Mouse (Mus musculus) CH12.LX (cell line): Measurements from ENCODE around the gene Tns3. TPM values are rescaled to one million over a fixed set of nuclear protein-coding genes. Genes with fewer than 3 reads are reported as not detected.

ENCODE experiments used
- DNase-seq: peaks from one replicate; pipeline ENCODE4 v3.0.0-alpha.2; 2013; ENCODE audit errors: extremely low read depth
- H3K27ac ChIP-seq: 2 replicates; pipeline ENCODE4 v1.5.1; 2012; ENCODE audit warnings: low read depth, mild to moderate bottlenecking, control low read depth, moderate library complexity; ENCODE audit not compliant: insufficient read depth
- H3K27me3 ChIP-seq: replicated peaks from 2 replicates; pipeline ENCODE3; 2012; ENCODE audit warnings: inconsistent platforms
- H3K36me3 ChIP-seq, 2 experiments: replicated peaks in 1 of 2; 2 replicates each; pipeline versions ENCODE3 to v1.6.1; 2012; ENCODE audit warnings: inconsistent platforms in 1 of 2, low read length in 1 of 2, mild to moderate bottlenecking in 1 of 2, mixed read lengths in 1 of 2, moderate library complexity in 1 of 2; ENCODE audit not compliant: control insufficient read depth in 1 of 2, insufficient read depth in 1 of 2
- H3K4me1 ChIP-seq, 2 experiments: 2 replicates each; pipeline ENCODE4 v1.6.1; 2012; ENCODE audit warnings: inconsistent platforms in 1 of 2, moderate library complexity in 1 of 2; ENCODE audit not compliant: insufficient read depth in 2 of 2, control insufficient read depth in 1 of 2
- H3K4me2 ChIP-seq: 2 replicates; pipeline ENCODE4 v1.6.1; 2012; ENCODE audit warnings: low read depth, mild to moderate bottlenecking, control low read depth; ENCODE audit not compliant: poor library complexity, insufficient read depth, severe bottlenecking
- H3K4me3 ChIP-seq, 3 experiments: fragments of 150-350 bp in 1 of 3; sonication (generic) in 1 of 3; replicated peaks in 1 of 3; 2 replicates each; pipeline versions ENCODE3 to v1.5.1; 2011 to 2012; ENCODE audit warnings: low read depth in 2 of 3, low read length in 2 of 3, mild to moderate bottlenecking in 2 of 3, moderate library complexity in 2 of 3, control low read depth in 1 of 3, improper control_type of control experiment in 1 of 3, inconsistent platforms in 1 of 3, mixed read lengths in 1 of 3; ENCODE audit not compliant: poor library complexity in 1 of 3
- H3K79me2 ChIP-seq: replicated peaks from 2 replicates; pipeline ENCODE4 v1.6.1; 2012; ENCODE audit warnings: mild to moderate bottlenecking, moderate library complexity; ENCODE audit not compliant: control insufficient read depth, poor library complexity, insufficient read depth, severe bottlenecking; ENCODE audit errors: extremely low read depth
- H3K9ac ChIP-seq: 2 replicates; pipeline ENCODE4 v1.6.1; 2012; ENCODE audit warnings: low read depth, mild to moderate bottlenecking, control low read depth, moderate library complexity; ENCODE audit not compliant: insufficient read depth
- H3K9me3 ChIP-seq: replicated peaks from 2 replicates; pipeline ENCODE3; 2012; ENCODE audit warnings: low read length, inconsistent platforms, mixed read lengths
- BHLHE40 ChIP-seq: IDR thresholded peaks from 2 replicates; pipeline ENCODE4 v1.6.1; 2011; ENCODE audit warnings: mild to moderate bottlenecking, low read depth, low read length, improper control_type of control experiment
- CHD1 ChIP-seq: IDR thresholded peaks from 2 replicates; pipeline ENCODE4 v1.6.1; 2012; ENCODE audit warnings: low read depth, low read length, improper control_type of control experiment, inconsistent platforms
- CTCF ChIP-seq, 2 experiments: IDR thresholded peaks in 1 of 2; conservative IDR thresholded peaks in 1 of 2; 2 replicates each; pipeline ENCODE4 v1.5.1; 2011 to 2012; ENCODE audit warnings: low read depth in 2 of 2, low read length in 2 of 2, improper control_type of control experiment in 1 of 2, inconsistent platforms in 1 of 2, mild to moderate bottlenecking in 1 of 2, moderate library complexity in 1 of 2
- ETS1 ChIP-seq: conservative IDR thresholded peaks from 2 replicates; pipeline ENCODE4 v1.6.1; 2012; ENCODE audit warnings: low read depth, mild to moderate bottlenecking, inconsistent platforms, low read length, improper control_type of control experiment, moderate library complexity
- HCFC1 ChIP-seq: IDR thresholded peaks from 2 replicates; pipeline ENCODE4 v1.6.1; 2012; ENCODE audit warnings: low read depth, mild to moderate bottlenecking, inconsistent platforms, low read length, improper control_type of control experiment
- KAT2A ChIP-seq: IDR thresholded peaks from 2 replicates; pipeline ENCODE4 v1.6.1; 2012; ENCODE audit warnings: low read length, improper control_type of control experiment, inconsistent platforms; ENCODE audit not compliant: insufficient replicate concordance
- MAFK ChIP-seq: IDR thresholded peaks from 2 replicates; pipeline ENCODE4 v1.6.1; 2011; ENCODE audit warnings: low read length, improper control_type of control experiment; ENCODE audit not compliant: insufficient replicate concordance
- MYC ChIP-seq: IDR thresholded peaks from 2 replicates; pipeline ENCODE4 v1.6.1; 2011; ENCODE audit warnings: low read depth, mild to moderate bottlenecking, improper control_type of control experiment, low read length
- NRF1 ChIP-seq: IDR thresholded peaks from 2 replicates; pipeline ENCODE4 v1.6.1; 2014; ENCODE audit warnings: low read depth, mild to moderate bottlenecking, inconsistent platforms, low read length, improper control_type of control experiment, moderate library complexity
- TBP ChIP-seq: conservative IDR thresholded peaks from 2 replicates; pipeline ENCODE4 v1.6.1; 2011; ENCODE audit warnings: low read depth, low read length, improper control_type of control experiment
- TCF12 ChIP-seq: IDR thresholded peaks from 2 replicates; pipeline ENCODE4 v1.6.1; 2014; ENCODE audit warnings: low read depth, mild to moderate bottlenecking, inconsistent platforms, low read length, improper control_type of control experiment
- USF1 ChIP-seq: IDR thresholded peaks from 2 replicates; pipeline ENCODE4 v1.6.1; 2014; ENCODE audit warnings: low read depth, mild to moderate bottlenecking, inconsistent platforms, low read length, improper control_type of control experiment
- ZC3H11A ChIP-seq: IDR thresholded peaks from 2 replicates; pipeline ENCODE4 v1.6.1; 2012; ENCODE audit warnings: low read depth, mild to moderate bottlenecking, inconsistent platforms, low read length, improper control_type of control experiment
- ZKSCAN1 ChIP-seq: IDR thresholded peaks from 2 replicates; pipeline ENCODE4 v1.6.1; 2012; ENCODE audit warnings: low read depth, inconsistent platforms, low read length, improper control_type of control experiment, borderline replicate concordance
- ZNF384 ChIP-seq: IDR thresholded peaks from 2 replicates; pipeline ENCODE4 v1.6.1; 2012; ENCODE audit warnings: low read depth, low read length, improper control_type of control experiment, inconsistent platforms
- dilution Hi-C: fragments of 300-500 bp; cut with MboI; formaldehyde crosslinking; loops from 2 replicates; pipeline ENCODE4 v1.14.3; 2020; ENCODE audit warnings: low sequenced_read_pairs; ENCODE audit not compliant: extremely low pct_unique_long_range_greater_than_20kb, extremely low pct_ligation_motif_present
- in situ Hi-C: fragments of 300-500 bp; cut with MboI; formaldehyde crosslinking; loops from 3 replicates; pipeline ENCODE4 v1.14.3; 2019; ENCODE audit warnings: low sequenced_read_pairs, low pct_ligation_motif_present, low pct_unique_long_range_greater_than_20kb, mixed read lengths
- polyA plus RNA-seq: library from polyadenylated mRNA; unstranded; fragments of >175 nt; gene quantifications from 2 replicates; pipeline ENCODE4 v1.2.1, GENCODE M21; 2012; ENCODE audit warnings: low read depth; ENCODE audit not compliant: insufficient read length
- total RNA-seq, 2 experiments: library from RNA; depleted of rRNA; stranded (reverse); fragments of 300-350 nt in 1 of 2; fragments of >200 nt in 1 of 2; gene quantifications; 2 replicates each; pipeline ENCODE4 v1.2.3; 2012 to 2014

Tns3 gene
- total and polyA plus RNA-seq, 3 experiments = 0.03 to 1.3 (median 0.33) TPM

GRCm38 (mm10) chr11:8641634-8642277, 22.6 kb downstream of the Tns3 start:
- no peaks in the 10 kb centered on the region for H3K9me3 ChIP-seq
- no peak for TF ChIP-seq ZKSCAN1
- TF ChIP-seq NRF1 = no peak
- TF ChIP-seq TCF12 = no peak
- no peak for TF ChIP-seq ETS1
- TF ChIP-seq TBP = no peak
- TF ChIP-seq MAFK = no peak
- no peak for TF ChIP-seq CTCF (conservative IDR thresholded peaks at IDR 0.05 in 1 of 2, IDR thresholded peaks at IDR 0.05 in 1 of 2; ENCODE audit: low read depth in 2 of 2, low read length in 2 of 2)
- no peak overlapping the region for H3K4me3 ChIP-seq
- in situ Hi-C loops = no loop called here
- no peak overlapping the region for H3K4me2 ChIP-seq
- H3K4me1 ChIP-seq = no peaks in the 10 kb centered on the region
- DNase-seq = no peak
- H3K9ac ChIP-seq = no peak overlapping the region
- H3K27ac ChIP-seq = no peak overlapping the region
- peaks cover 51% of the 10 kb centered on the region for H3K27me3 ChIP-seq
- H3K79me2 ChIP-seq = no peaks in the 10 kb centered on the region
- H3K36me3 ChIP-seq = no peaks in the 10 kb centered on the region
- dilution Hi-C loops = no loop called here

GRCm38 (mm10) chr11:8639726-8640125, 24.6 kb downstream of the Tns3 start:
- Histone ChIP-seq H3K36me3 (no peaks in the 10 kb centered on the region), H3K4me3 (no peak overlapping the region), H3K27me3 (peaks cover 47% of the 10 kb centered on the region), H3K4me2 (no peak overlapping the region), H3K9ac (no peak overlapping the region), H3K27ac (no peak overlapping the region), H3K4me1 (peaks cover 0 to 5% of the 10 kb centered on the region in 2 experiments; a peak in 1 of 4 replicates), H3K79me2 (no peaks in the 10 kb centered on the region), H3K9me3 (no peaks in the 10 kb centered on the region)
- dilution Hi-C loops = no loop called here
- no peak for DNase-seq
- in situ Hi-C loops = no loop called here
- no peak for TF ChIP-seq ZNF384
- no peak for TF ChIP-seq CTCF (conservative IDR thresholded peaks at IDR 0.05 in 1 of 2, IDR thresholded peaks at IDR 0.05 in 1 of 2; ENCODE audit: low read depth in 2 of 2, low read length in 2 of 2)

- in situ Hi-C loops = no loop called here
- TF ChIP-seq MAFK (no peak), USF1 (no peak), HCFC1 (no peak), KAT2A (no peak), CHD1 (no peak), BHLHE40 (no peak), NRF1 (no peak), ZKSCAN1 (no peak), ZC3H11A (no peak), MYC (no peak)
- TF ChIP-seq, all 38 proteins: peak for 0
- Histone ChIP-seq H3K36me3 (no peaks in the 10 kb centered on the region), H3K79me2 (no peaks in the 10 kb centered on the region), H3K4me1 (peaks cover 6 to 10% of the 10 kb centered on the region in 2 experiments; a peak in 3 of 4 replicates), H3K9me3 (no peaks in the 10 kb centered on the region), H3K9ac (no peak overlapping the region), H3K27me3 (peaks cover 44% of the 10 kb centered on the region), H3K4me3 (no peak overlapping the region), H3K4me2 (no peak overlapping the region), H3K27ac (no peak overlapping the region)
- dilution Hi-C loops = no loop called here
- DNase-seq = no peak
These were observed 25.2 kb downstream of the Tns3 start for GRCm38 (mm10) chr11:8639007-8639718.
